Mouse (Mus musculus) heart, embryonic 13.5 days (tissue): Measurements from ENCODE around the gene Map1s. TPM values are rescaled to one million over a fixed set of nuclear protein-coding genes. Genes with fewer than 3 reads are reported as not detected.

ENCODE experiments used
- ATAC-seq: fragments of 200-750 bp; cut with Nextera tagmentation; 2 replicates; pipeline ENCODE4 v1.8.0; 2017; ENCODE audit warnings: moderate TSS enrichment; ENCODE audit not compliant: insufficient number of reproducible peaks, low FRiP score, low TSS enrichment; ENCODE audit errors: extremely low read depth
- H3K27ac ChIP-seq: fragments of 300-500 bp; sonication (generic); replicated peaks from 2 replicates; pipeline ENCODE4 v1.5.1; 2015; ENCODE audit warnings: moderate library complexity, mild to moderate bottlenecking, inconsistent platforms
- H3K27me3 ChIP-seq: fragments of 300-500 bp; sonication (generic); replicated peaks from 2 replicates; pipeline ENCODE4 v1.6.1; 2015; ENCODE audit warnings: mild to moderate bottlenecking, inconsistent platforms
- H3K36me3 ChIP-seq: fragments of 300-500 bp; sonication (generic); 2 replicates; pipeline ENCODE4 v1.6.1; 2015; ENCODE audit warnings: mild to moderate bottlenecking, inconsistent platforms
- H3K4me1 ChIP-seq: fragments of 300-500 bp; sonication (generic); 2 replicates; pipeline ENCODE4 v1.6.1; 2015; ENCODE audit warnings: inconsistent platforms
- H3K4me2 ChIP-seq: fragments of 300-500 bp; sonication (generic); 2 replicates; pipeline ENCODE4 v1.6.1; 2015; ENCODE audit warnings: inconsistent platforms, mild to moderate bottlenecking, moderate library complexity
- H3K4me3 ChIP-seq: fragments of 300-500 bp; sonication (generic); 2 replicates; pipeline ENCODE4 v1.5.1; 2015; ENCODE audit warnings: moderate library complexity, mild to moderate bottlenecking, inconsistent platforms
- H3K9ac ChIP-seq: fragments of 300-500 bp; sonication (generic); 2 replicates; pipeline ENCODE4 v1.6.1; 2015; ENCODE audit warnings: inconsistent platforms, mild to moderate bottlenecking, moderate library complexity
- H3K9me3 ChIP-seq: fragments of 300-500 bp; sonication (generic); 2 replicates; pipeline ENCODE4 v1.6.1; 2016; ENCODE audit warnings: inconsistent platforms
- WGBS: fragments of 180-500 bp; shearing (Covaris S2); methylation state at CpG from one replicate; pipeline ENCODE4 v1.1.7; 2015; ENCODE audit warnings: mixed read lengths; 5-methylcytosine and 5-hydroxymethylcytosine counted together
- polyA plus RNA-seq: library from polyadenylated mRNA; unstranded; fragments of >200 nt; fragmentation: Nextera tagmentation; extraction: Ambion mirVana; gene quantifications from 2 replicates; pipeline ENCODE4 v1.2.1, GENCODE M21; 2015

The Map1s gene
- polyA plus RNA-seq, 1 experiment from 2014 or later: 35.0 TPM

- no peaks in the 10 kb centered on the region for H3K9me3 ChIP-seq
- no peak overlapping the region for H3K27ac ChIP-seq
- ATAC-seq: no peak
- peaks cover 14% of the 10 kb centered on the region for H3K27me3 ChIP-seq
- WGBS: 73% methylated on average over 2 of the region's 2 CpGs
- H3K36me3 ChIP-seq: peaks cover 1% of the 10 kb centered on the region
- H3K4me3 ChIP-seq: no peak overlapping the region
- no peak overlapping the region for H3K9ac ChIP-seq
- no peak overlapping the region for H3K4me2 ChIP-seq
- H3K4me1 ChIP-seq: peaks cover 17% of the 10 kb centered on the region
These were observed 4.8 kb upstream of the Map1s start for GRCm38 (mm10) chr8:70900872-70901387.

GRCm38 (mm10) chr8:70902211-70902610, 3.5 kb upstream of the Map1s start:
- H3K27me3 ChIP-seq: peaks cover 14% of the 10 kb centered on the region
- no peaks in the 10 kb centered on the region for H3K36me3 ChIP-seq
- H3K4me1 ChIP-seq: peaks cover 19% of the 10 kb centered on the region
- H3K4me2 ChIP-seq: no peak overlapping the region
- WGBS: 26% methylated on average over 5 of the region's 5 CpGs
- no peaks in the 10 kb centered on the region for H3K9me3 ChIP-seq
- ATAC-seq: no peak
- no peak overlapping the region for H3K27ac ChIP-seq
- H3K9ac ChIP-seq: no peak overlapping the region
- H3K4me3 ChIP-seq: no peak overlapping the region

GRCm38 (mm10) chr8:70903112-70903511, 2.6 kb upstream of the Map1s start:
- H3K9me3 ChIP-seq: no peaks in the 10 kb centered on the region
- peaks cover 28% of the 10 kb centered on the region for H3K4me1 ChIP-seq
- no peak overlapping the region for H3K27ac ChIP-seq
- no peak overlapping the region for H3K9ac ChIP-seq
- WGBS: 33% methylated on average over 4 of the region's 4 CpGs
- ATAC-seq: no peak
- H3K4me3 ChIP-seq: no peak overlapping the region
- no peaks in the 10 kb centered on the region for H3K36me3 ChIP-seq
- no peak overlapping the region for H3K4me2 ChIP-seq
- peaks cover 14% of the 10 kb centered on the region for H3K27me3 ChIP-seq

- Histone ChIP-seq H3K27ac (no peak overlapping the region), H3K4me3 (no peak overlapping the region), H3K9me3 (no peaks in the 10 kb centered on the region), H3K4me2 (no peak overlapping the region), H3K9ac (no peak overlapping the region), H3K36me3 (no peaks in the 10 kb centered on the region), H3K27me3 (peaks cover 14% of the 10 kb centered on the region), H3K4me1 (peaks cover 24% of the 10 kb centered on the region)
- no peak for ATAC-seq
These were observed 2.1 kb upstream of the Map1s start for GRCm38 (mm10) chr8:70903582-70903981.

GRCm38 (mm10) chr8:70904532-70904931, 1.2 kb upstream of the Map1s start:
- no peak overlapping the region for H3K4me2 ChIP-seq
- H3K9ac ChIP-seq: no peak overlapping the region
- peaks cover 24% of the 10 kb centered on the region for H3K4me1 ChIP-seq
- 46% methylated on average over 4 of the region's 4 CpGs for WGBS
- H3K4me3 ChIP-seq: no peak overlapping the region
- 0 out of 2 replicates have a peak, but pooled peaks cover 3% of the 10 kb centered on the region for H3K36me3 ChIP-seq
- no peak for ATAC-seq
- peaks cover 14% of the 10 kb centered on the region for H3K27me3 ChIP-seq
- H3K9me3 ChIP-seq: no peaks in the 10 kb centered on the region
- no peak overlapping the region for H3K27ac ChIP-seq

GRCm38 (mm10) chr8:70905463-70905830, 285 bp upstream of the Map1s start:
- ATAC-seq: no peak
- Histone ChIP-seq H3K4me3 (peak overlapping the region; percentile 82), H3K4me2 (peak overlapping the region; percentile 95), H3K36me3 (0 out of 2 replicates have a peak, but pooled peaks cover 3% of the 10 kb centered on the region), H3K9me3 (no peaks in the 10 kb centered on the region), H3K9ac (peak overlapping the region; percentile 91), H3K27ac (peak overlapping the region; percentile 90), H3K27me3 (peaks cover 14% of the 10 kb centered on the region), H3K4me1 (peaks cover 24% of the 10 kb centered on the region)
- WGBS: 18% methylated on average over 8 of the region's 8 CpGs

GRCm38 (mm10) chr8:70907518-70907917, 1.8 kb downstream of the Map1s start:
- Histone ChIP-seq H3K4me3 (no peak overlapping the region), H3K9me3 (no peaks in the 10 kb centered on the region), H3K36me3 (peaks cover 22% of the 10 kb centered on the region), H3K4me2 (peak overlapping the region; percentile 95), H3K4me1 (peaks cover 24% of the 10 kb centered on the region), H3K9ac (peak overlapping the region; percentile 91; the same call in 1 of the 2 replicates), H3K27me3 (peaks cover 7% of the 10 kb centered on the region; the same call in 1 of the 2 replicates), H3K27ac (no peak overlapping the region)
- WGBS: 60% methylated on average over 2 of the region's 2 CpGs
- no peak for ATAC-seq

GRCm38 (mm10) chr8:70911596-70911995, 5.9 kb downstream of the Map1s start:
- no peak overlapping the region for H3K4me2 ChIP-seq
- peaks cover 63% of the 10 kb centered on the region for H3K36me3 ChIP-seq
- no peaks in the 10 kb centered on the region for H3K27me3 ChIP-seq
- H3K27ac ChIP-seq: no peak overlapping the region
- H3K9me3 ChIP-seq: no peaks in the 10 kb centered on the region
- H3K9ac ChIP-seq: no peak overlapping the region
- 67% methylated on average over 5 of the region's 5 CpGs for WGBS
- peaks cover 16% of the 10 kb centered on the region for H3K4me1 ChIP-seq
- H3K4me3 ChIP-seq: no peak overlapping the region
- ATAC-seq: no peak

GRCm38 (mm10) chr8:70912955-70913354, 7.2 kb downstream of the Map1s start:
- peaks cover 76% of the 10 kb centered on the region for H3K36me3 ChIP-seq
- H3K9ac ChIP-seq: no peak overlapping the region
- ATAC-seq: no peak
- H3K4me2 ChIP-seq: no peak overlapping the region
- no peak overlapping the region for H3K27ac ChIP-seq
- 0 out of 2 replicates have a peak, but pooled peaks cover 2% of the 10 kb centered on the region for H3K4me1 ChIP-seq
- no peaks in the 10 kb centered on the region for H3K27me3 ChIP-seq
- H3K9me3 ChIP-seq: no peaks in the 10 kb centered on the region
- WGBS: 87% methylated on average over 30 of the region's 30 CpGs
- H3K4me3 ChIP-seq: no peak overlapping the region

GRCm38 (mm10) chr8:70913523-70913922, 7.8 kb downstream of the Map1s start:
- Histone ChIP-seq H3K4me3 (no peak overlapping the region), H3K4me2 (no peak overlapping the region), H3K36me3 (peaks cover 82% of the 10 kb centered on the region), H3K27ac (no peak overlapping the region), H3K4me1 (no peaks in the 10 kb centered on the region), H3K27me3 (no peaks in the 10 kb centered on the region), H3K9ac (no peak overlapping the region), H3K9me3 (no peaks in the 10 kb centered on the region)
- ATAC-seq: no peak
- WGBS: 93% methylated on average over 26 of the region's 26 CpGs

GRCm38 (mm10) chr8:70914704-70915103, 9.0 kb downstream of the Map1s start:
- H3K4me1 ChIP-seq: no peaks in the 10 kb centered on the region
- H3K4me2 ChIP-seq: no peak overlapping the region
- ATAC-seq: no peak
- no peaks in the 10 kb centered on the region for H3K9me3 ChIP-seq
- peaks cover 91% of the 10 kb centered on the region for H3K36me3 ChIP-seq
- no peak overlapping the region for H3K4me3 ChIP-seq
- no peak overlapping the region for H3K9ac ChIP-seq
- WGBS: 88% methylated on average over 17 of the region's 17 CpGs
- no peaks in the 10 kb centered on the region for H3K27me3 ChIP-seq
- H3K27ac ChIP-seq: no peak overlapping the region
